Mouse (Mus musculus) granulocyte monocyte progenitor cell, adult 5-6 weeks (primary cell): ENCODE data around the gene Decr2. TPM values are rescaled to one million over a fixed set of nuclear protein-coding genes. Genes with fewer than 3 reads are reported as not detected.
"Not testable (repeated sequence)": the region's sequence is repeated elsewhere in the genome, so short reads cannot be mapped to it uniquely, and the experiment has no call there.

Experiments used
- ATAC-seq: replicated peaks from 2 replicates; pipeline ENCODE4 v1.8.0; 2016; ENCODE audit warnings: mild to moderate bottlenecking, moderate TSS enrichment, inconsistent platforms; ENCODE audit not compliant: poor library complexity, severe bottlenecking
- total RNA-seq, 2 experiments: library from RNA; stranded (forward) in 1 of 2; stranded (reverse) in 1 of 2; fragments of 200-712, 200-1000 nt in 1 of 2; fragments of >200 nt in 1 of 2; fragmentation: Nextera tagmentation in 1 of 2; gene quantifications; 2 replicates each; pipeline ENCODE4 v1.2.3; 2014 to 2017

Decr2 gene
- total RNA-seq, 2 experiments from 2014 or later = 5.7 to 17.0 TPM

DNA sequence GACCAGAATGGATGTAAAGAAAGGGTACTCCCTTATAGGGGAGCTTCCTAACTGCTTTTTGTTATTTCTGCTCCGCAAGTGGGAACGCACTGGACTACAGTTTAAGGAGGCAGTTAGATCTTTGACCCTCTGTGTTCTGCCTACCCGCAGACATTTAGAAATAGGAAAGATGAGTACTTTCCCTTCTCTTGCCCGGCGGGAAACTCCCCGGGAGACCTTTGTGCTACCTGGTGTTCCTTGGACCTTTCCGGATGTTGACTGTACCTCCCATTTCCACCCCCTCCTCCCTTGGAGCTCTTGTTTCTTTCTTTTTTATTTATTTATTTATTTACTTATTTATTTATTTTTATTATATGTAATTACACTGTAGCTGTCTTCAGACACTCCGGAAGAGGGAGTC is 23.9 kb upstream of the Decr2 start:
- ATAC-seq = no peak

DNA sequence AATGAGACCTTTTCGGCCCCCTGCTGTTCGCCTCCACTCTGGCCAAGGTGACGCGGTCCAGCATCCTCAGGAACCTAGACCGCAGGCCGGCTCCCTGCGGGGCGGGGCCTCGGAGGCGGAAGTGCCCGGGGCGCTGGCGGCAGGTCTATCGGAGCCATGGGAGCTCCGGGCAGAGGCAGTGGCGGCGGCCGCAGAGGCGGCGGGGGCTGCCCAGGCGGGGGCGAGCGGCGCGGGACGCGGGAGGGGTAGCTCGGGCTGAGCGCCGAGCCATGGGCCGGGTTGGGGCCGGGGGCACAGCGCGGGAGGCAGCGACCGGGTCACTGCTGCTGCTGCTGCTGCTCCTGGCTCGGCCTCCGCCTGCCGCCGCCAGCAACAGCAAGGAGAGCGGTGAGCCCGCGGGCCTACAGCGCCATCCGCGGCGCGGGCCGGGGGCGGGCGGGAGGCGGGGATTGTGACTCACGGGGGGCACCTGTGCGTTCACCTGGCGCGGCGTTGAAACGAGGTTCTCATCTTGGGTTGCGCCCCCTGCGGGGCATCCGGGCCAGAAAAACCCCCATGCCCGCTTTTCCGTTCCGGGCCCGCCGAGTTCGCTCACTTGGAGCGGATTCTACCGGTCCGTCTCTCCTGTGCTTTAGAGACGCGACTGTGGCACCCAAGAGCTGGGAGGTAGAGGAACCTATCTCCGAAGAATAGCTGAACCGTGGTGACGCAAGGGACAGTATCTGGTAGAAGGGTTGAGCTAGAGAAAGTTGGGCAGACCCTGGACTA is 23.2 kb upstream of the Decr2 start, which contains the start of gene Tmem8:
TSS of gene Tmem8 (plus strand) at position 119 of the 768 bp plus-strand sequence.
- peak; percentile 92 for ATAC-seq

DNA sequence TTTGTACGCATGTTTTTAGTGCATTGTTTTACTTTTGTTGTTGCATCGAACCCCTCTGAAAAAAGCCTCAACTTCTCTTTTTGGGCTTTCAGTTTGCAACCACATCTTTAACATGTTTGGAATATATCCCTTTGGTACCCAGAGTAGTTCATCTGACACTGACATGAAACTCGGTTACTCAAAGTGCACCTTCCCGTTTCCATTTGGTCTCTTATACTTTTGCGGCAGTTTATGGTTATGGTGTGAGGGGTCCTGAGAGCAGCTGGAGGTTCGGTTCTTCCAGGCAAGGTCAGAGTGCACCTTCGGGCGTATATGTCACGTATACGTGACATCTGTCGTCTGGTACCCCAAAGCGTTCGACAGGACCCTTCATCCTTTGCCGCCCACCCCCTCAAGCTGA is 22.6 kb upstream of the Decr2 start:
- ATAC-seq = peak; percentile 51

DNA sequence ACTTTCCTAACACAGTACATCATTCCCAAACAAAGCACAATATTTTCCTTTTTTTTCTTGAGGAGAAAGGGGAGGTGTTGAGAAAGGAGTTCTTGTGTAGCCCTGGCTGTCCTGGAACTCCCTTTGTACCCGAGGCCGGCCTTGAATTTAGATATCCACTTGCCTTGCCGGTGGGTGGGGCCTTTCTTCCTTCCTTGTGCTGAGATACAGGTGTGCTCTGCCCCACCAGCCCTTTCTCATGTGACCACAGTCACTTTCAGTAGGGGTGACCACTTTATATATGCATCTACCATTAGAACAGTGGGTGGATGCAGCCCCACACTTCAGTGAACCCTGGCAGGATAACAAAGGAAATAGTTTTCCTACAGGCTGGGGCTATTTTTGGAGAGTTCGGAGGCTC is 21.6 kb upstream of the Decr2 start:
- ATAC-seq = no peak

DNA sequence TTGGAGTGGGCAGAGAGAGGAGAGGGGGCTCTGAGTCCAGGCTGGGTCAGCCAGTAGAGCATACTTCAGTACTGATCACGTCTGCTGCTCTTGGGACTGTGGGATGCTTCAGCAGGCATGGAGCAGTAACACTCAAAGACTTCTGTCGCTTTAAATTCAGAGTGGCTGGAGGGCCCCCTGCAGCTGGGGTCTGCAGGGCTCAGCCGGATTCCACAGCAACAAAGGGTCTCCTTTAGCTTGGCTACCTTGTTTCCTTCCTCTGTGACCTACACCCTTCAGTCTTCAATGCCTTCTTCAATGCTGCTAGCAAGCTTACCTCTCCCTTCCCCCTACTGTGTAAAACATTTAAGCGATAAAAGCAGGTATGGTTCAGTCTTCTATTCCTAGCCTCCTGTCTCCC is 20.9 kb upstream of the Decr2 start:
- ATAC-seq = no peak

DNA sequence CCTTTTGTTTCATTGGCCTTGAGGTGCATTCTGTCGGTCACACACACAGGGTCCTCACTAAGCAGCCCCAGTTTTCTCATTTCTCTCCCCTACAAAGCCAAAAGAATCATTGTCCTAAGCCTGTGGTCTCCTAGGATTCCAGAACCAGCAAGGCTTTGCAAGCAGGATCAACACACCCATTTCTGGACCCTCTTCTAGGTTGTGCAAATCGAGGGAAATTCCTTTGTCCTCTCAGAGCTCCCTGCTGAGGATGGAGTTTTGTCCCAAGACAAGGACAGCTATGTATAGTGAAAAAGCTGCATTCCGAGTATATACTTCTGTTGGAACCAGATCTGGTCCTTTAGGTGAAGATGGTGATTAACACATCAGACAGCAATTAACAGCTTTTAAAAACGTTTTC is 20.0 kb upstream of the Decr2 start:
- ATAC-seq = no peak

DNA sequence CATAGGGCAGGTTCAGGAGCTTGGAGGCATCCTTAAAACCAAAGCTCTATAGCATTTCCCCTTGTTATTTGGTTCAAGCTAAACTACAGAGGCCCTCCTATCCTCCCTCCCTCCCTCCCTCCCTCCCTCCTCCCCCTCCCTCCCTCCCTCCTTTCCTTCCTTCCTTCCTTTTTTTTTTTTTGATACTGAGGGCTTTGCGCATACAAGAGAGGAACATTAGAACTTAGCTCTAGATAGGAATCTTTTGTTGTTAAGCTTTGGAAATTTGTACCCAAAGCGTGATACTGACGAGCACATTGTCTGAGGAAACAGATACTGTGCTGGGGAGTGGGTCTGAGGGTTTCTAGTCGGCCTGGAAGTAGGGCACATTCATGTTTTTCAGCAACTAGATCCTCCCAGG is 15.5 kb upstream of the Decr2 start:
- no peak for ATAC-seq

DNA sequence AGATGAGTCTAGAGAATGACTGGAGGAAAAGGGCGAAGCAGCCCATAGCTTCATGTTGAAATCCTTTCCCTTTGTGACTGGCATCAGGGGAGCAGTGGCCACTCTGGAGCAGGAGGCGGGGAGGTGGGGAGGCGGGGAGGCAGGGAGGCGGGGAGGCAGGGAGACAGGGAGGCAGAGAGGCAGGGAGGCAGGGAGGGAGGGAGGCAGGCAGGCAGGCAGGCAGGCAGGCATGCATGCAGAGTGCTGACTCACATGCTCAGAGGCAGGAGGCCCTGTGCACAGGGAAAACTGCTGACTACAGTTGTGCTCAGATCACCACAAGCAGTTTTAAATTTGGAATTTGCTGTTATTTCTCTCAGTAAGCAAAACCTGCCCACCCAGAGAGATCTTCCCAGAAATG is 11.3 kb upstream of the Decr2 start:
- ATAC-seq = no peak

DNA sequence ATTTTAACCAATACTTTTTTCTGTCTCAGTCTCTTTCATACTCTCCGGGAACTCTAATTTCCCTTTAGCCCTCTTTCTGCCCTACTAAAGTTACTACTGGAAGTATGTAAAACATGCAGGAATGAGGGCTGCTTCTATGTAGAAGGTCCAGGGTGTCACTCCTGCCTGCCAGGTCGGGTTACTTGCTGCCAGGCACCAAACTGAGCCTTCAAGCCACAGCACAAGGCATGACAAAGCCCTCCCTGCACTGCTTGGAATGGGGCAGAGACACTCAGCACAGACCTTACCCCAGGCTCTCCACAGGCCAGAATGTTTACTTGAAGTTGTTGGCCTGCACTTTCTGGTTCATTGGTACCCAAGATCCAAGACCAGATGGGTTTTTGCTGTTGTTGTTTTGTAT is 10.0 kb upstream of the Decr2 start:
- no peak for ATAC-seq

DNA sequence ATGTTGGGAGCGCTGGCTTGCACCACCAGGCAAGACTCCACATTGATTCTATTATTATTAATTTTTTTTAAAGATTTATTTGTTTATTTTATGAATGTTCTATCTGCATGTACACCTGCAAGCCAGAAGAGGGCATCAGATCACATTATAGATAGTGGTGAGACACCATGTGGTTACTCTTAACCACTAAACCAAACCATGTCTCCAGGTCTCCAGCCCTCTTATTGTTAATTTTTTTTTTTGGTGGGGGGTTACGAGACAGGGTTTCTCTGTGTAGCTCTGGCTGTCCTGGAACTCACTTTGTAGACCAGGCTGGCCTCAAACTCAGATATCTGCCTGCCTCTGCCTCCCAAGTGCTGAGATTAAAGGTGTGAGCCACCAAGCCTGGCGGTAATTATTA is 9.2 kb upstream of the Decr2 start:
- ATAC-seq = not testable (repeated sequence)

DNA sequence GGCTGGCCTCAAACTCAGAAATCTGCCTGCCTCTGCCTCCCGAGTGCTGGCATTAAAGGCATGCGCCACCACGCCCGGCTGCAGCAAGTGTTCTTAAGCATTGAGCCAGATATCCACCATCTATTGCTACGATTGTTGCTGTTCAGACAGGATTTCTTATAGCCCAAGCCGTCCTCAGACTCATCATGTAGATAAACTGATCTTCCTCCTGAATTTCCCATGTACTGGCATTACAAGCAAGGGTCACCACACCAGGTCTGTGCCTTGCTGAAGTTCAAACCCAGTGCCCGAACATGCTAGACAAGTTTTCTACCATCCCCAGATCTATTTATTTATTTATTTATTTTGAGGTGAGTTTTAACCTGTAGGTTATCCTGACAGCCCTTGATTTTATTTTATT is 8.3 kb upstream of the Decr2 start:
- ATAC-seq = no peak

DNA sequence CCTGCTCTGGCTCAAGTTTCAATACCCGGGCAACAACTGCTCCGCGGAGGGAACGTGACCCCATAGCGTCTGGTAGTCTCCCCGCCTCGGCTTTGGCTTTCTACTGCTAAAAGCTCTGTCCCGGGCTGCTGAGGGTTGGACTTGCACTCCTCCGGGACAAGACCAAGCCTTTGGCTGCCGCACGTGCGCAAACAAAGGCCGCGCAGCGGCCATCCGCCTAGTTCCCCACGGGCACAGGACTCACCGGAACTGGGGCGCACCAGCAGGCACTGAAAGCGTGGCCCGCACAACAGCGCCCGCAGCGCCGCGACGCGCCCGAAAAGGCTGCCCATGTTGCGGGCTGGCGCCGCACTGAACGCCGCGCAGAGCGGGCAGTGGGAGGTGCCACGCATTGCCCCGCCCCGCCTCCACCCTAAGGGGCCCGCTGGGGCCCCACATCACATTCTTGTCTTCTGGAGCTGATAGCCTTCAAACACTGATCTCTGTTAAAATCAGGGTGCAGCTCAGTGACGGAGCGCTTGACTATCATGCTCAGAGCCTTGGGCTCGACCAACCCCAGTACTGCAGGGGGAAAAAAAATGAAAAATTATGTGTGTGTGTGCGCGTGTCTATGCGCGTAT is 5.1 kb upstream of the Decr2 start, which contains the start of gene Nme4:
TSS of gene Nme4 (minus strand) at position 482 of the 620 bp plus-strand sequence.
- peak; percentile 75 for ATAC-seq

DNA sequence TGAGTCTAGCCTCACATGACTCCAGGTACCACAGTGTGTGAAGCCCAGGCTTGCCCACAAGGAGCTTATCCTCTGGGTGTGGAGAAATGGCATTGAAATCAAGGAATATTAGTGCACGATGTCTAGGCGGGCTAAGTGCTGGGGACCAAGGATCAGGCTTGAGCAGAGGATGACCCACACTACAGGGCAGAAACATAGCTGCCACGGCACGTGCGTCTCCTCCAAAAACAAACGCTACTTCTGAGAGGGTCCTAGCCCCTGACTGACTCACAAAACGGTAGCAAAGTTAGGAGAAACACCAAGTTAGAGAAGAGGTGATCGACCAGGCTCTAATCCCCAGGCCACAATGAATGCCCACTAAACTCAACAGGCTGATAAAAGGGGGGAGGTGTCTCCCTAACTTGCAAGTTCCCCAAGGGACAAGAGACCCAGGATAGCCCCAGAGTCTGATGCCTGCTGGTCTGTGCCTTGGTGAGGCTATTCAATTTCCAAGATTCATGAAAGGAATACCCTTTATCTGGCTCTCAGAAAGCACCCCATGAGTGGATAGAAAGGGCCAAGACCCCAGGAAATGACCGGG is 4.5 kb upstream of the Decr2 start:
- no peak for ATAC-seq

DNA sequence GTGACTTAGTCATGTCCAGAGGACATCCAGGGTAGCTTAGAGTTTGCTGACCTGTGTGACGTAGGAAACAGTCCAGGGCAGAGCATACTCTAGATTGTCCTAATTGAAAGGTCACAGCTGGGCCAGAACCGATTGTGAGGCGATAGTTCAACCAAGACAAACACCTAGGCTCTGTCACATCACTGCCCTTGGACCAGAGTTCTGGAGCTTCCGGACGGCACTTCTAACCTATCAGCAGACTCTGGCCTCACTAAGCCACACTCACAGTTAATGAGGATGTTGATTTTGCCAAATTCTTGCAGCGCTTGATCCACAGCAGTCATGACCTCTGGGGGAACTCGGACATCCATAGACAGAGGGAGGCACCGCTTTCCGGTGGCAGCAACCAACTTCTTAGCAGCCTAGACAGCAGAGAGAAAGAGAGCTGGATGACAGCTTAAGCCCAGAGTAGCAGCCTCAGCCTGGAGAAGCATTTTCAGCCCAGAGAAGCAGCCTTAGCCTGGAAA is 3.0 kb downstream of the Decr2 start:
- no peak for ATAC-seq

DNA sequence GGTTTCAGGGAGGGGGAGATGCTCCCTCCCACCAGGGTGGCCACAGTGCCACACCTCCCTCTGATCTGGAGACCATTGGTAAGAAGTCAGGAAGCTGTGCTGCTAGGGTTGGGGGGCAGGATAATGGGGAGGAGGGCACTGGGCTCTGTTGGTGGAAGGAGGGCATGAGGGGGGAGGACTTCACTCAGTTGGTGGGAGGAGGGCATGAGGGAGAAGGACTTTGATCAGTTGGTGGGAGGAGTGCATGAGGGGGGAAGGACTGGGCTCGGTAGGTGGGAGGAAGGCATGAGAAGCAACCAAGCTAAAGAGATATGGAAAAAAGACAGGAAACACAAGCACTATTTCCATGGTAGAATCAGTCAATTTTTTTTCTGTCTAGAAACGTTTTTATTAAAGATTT is 9.3 kb downstream of the Decr2 start:
- no peak for ATAC-seq

DNA sequence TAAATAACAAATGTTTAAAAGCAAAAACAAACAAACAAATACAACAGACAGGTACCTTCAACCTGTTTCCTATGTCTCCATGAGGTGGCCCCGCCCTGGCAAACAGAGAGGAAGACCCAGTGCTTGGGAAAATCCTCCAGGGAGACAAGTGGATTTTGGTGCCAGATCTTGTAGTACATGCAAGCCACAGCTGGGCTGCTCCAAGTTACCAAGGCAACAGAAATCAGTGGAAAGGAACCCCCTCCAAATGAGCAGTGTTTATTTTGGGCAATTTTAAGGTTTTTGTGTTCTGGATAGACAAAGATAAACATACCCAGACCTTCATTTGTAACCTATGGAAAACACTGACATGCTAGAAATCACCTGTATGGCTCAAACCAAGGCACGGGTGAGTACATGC is 11.3 kb downstream of the Decr2 start:
- ATAC-seq = no peak

DNA sequence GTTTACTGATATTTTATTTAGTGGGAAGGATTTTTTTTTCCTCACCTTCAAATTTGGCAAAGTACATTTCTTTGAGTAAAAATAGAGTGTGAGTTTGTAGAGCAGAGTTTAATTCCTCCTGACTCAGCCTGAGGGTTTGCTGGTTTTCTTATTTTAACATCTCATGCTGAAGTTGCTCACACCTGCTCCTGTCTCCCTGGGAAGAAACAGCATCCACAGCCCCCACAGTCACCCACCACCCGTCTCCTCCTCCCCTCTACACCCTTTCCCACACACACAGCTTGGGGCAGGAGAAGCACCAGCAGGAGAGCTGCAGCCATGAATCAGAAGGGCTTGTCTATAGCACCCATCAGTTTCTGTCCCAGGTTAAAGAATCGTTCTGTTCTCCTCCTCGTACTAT is 14.9 kb downstream of the Decr2 start:
- no peak for ATAC-seq

DNA sequence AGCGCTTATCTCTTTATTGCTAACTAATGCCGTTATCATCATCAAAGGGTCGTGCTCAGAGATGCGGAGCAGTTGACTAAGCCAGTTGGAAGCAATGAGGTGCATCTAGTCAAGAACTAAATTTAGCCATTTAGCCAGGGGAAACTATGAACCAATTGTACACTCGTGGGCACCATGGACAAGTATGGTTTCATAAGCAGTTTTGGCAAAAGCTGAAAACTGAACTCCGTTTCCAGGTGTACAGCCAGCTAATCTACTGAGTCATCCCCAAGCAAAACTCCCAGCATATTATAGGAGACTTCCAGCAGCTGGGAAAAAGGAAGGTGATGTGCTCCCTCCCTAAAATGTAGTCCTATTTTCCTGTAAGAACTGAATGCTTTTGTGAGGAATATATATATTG is 20.0 kb downstream of the Decr2 start:
- no peak for ATAC-seq

DNA sequence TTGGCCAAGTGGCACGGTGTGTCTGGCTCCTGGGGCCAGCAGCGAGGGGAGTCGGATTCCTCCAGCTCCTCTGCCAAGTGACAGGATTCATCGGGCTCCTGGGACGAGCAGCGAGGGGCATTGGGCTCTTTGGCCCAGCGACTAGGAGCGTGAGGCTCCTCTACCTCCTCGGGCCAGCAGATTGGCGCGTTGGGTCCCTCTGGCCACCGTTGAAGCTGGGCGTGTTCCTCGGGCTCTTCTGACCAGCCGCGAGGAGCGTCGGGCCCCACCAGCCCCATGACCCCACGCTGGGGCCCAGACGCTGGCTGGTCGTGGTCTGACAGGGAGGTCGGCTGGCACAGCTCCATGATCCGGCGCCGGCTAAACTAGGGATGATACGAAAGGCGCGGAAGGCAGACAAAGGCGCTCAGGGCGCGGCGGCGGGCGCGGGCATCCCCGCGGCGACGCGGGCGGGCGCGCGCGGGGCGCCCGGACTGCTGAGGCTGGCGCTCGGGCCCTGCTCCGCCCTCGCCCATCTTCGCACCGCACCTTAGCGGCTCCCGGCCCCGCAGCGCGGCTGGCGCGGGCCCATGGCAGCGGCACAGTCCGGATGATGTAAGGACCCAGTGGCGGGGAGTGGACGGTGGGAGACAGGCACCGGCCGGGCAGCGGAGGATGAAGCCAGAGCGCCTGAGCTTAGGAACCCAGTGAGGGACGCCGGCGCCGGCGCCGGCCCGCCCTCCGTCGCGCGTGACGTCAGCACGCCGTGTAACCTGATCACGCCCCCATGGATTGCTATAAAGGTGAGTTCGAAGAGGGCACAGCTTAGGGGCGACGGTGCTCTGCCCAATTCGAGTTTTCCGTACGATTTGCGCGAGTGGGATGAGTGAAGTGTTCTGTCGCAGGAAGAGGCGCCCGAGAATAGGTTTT is 21.1 kb downstream of the Decr2 start, which contains the start of gene Rab11fip3:
TSS of gene Rab11fip3 (minus strand) at position 725 of the 909 bp plus-strand sequence.
- peak; percentile 77 for ATAC-seq
